Mouse (Mus musculus): ENCODE data around the gene Mmp9. TPM values are rescaled to one million over a fixed set of nuclear protein-coding genes. Genes with fewer than 3 reads are reported as not detected.
A peak's percentile ranks its signal among the peaks of the same experiment; 100 is the strongest.

Gene Mmp9
- 1 to 10 TPM in 1 of 2 experiments, under 1 TPM in 1; 0.78 to 1.4 TPM for polyA plus RNA-seq (2017; shearing (Covaris generic))

- ATAC-seq: no peak
These were observed at the start of gene Mmp9 for GRCm38 (mm10) chr2:164940140-164940830. Mmp9 (plus strand) TSS chr2:164940780.

DNA sequence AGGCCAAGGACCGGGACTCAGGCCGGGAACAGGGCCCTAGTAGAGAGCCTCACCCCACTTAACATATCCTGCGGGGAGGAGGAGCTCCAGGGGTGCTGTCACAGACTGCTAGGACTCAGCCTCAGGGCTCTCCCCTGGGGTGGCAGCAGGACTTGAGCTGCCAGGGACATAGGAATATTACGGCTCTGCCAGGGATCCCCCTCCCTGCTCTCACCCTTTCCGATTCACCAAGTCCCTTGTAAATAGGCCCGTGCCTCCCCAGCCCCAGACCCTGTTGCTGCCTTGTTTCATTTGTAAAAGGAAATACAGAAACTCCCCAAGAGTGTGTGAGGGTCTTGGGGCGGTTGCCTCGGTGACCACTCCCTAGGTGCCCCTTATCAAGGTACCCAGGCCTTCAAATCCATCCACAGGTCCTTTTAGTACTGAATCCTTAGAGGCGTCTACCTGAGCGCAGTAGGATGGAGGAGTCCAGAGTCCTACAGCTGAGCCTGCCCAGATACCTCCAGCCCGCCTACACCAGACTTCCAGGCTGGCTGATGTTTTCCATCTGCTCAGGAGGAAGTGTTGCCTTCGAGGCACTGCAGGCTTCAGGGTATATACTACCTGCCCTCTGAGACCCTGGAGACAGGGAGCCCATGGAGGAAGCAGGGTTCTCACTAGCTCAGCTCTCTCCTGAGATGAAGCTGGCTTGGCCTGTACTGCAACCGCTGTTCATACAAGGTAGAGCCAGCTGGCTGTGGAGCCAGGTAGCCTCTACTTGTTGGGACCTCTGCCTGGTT is 49.3 kb upstream of the Mmp9 start:
- ATAC-seq: no peak

DNA sequence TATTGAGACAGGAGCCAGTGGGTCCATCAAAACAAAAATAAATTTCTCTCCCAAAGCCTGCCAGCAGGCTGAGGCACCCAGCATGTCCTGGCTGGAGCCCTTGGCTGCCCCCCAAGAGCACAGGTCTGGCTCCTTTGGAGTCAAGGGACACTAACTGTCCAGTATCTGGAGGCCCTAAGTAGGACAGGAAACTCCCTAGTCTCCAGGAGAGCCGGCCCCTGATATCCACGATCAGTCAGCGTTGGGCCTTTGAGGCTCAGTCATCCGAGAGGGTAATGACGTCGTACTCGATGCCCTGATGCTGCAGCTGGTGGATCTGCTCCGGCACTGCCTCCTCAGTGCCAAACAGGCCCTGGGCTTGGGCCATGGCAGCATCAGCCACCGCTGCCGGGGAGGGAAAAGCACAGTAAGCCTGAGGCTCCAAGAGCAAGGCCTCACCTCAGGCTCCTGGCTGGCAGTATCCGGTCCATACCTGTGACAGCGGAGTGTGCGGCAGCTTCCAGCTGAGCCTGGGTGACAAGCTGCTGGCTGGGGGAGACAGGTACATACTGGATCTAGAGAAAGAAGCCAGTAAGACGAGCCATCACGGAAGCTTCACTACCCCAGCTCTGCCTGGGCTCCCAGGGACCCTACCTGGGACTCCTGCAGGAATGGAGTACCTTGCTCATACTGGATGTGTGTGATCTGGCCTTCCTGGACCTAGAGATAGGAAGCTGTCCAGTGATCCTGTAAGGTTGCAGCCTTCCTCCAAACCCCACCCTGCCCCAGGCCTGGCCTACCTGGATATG is 48.5 kb upstream of the Mmp9 start:
- ATAC-seq: no peak

DNA sequence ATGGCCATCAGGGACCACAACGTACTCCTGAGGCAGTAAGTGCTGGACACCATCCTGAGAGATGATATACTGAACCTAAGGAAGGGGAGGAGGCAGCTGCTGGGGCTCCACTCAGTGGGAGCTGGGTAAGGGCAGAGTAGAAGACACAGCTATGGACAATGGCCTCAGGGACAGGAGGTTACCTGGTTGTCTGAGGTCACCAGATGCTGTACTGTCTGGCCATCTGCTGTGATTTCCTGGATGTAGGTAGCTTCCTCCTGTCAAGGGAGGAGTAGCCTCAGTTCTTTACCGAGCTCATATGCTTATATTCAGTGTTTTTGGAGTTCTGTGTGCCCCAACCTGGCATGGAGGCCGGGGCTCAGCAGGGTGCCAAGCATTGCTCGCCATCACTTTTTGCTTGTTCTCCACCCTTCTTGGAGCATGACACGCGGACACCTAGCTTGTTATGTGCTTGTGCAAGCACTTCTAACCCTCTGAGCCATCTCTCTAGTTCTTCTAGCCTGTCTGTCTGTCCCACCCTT is 47.8 kb upstream of the Mmp9 start:
- ATAC-seq: no peak

DNA sequence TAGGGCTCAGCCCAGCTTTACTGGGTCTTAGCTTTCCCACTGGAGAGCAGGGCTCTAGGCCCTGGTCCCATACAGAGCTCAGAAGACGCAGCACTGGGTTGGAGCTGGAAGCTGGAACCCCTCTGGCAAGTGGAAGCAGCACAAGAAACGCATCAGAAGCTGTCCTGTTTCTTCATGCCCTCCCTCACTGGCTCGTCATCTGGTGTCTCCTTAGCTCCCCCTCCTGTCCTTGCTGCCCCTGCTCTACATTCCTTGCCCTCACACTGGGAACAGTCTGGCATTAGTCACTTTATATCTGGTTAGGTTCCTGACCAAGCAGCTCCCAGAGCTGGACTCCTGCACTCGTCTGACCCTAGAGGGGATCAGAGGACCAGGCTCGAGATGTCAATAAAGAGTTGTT is 46.5 kb upstream of the Mmp9 start:
- ATAC-seq: no peak

GRCm38 (mm10) chr2:164894644-164895043 is 45.9 kb upstream of the Mmp9 start:
- ATAC-seq: no peak

GRCm38 (mm10) chr2:164895885-164896284 is 44.7 kb upstream of the Mmp9 start:
- ATAC-seq: no peak

DNA sequence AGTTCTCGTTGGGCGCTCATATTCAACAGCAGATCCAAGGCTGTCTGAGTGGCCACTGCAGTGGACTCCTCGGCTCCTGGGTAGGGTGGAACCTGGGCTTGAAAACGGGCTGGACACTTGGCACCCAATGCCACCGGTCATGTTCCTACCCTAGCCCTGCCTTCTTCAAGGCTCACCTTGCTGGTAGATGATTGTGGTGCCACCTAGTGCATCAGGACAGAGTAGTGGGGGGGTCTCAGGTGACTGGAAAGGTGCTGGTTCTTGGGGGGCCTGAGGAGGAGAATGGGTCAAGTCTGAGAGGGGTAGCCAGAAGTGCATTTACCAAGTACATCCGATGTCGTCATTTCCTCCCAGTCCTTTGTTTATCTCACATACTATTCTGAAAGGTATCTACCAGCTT is 42.6 kb upstream of the Mmp9 start:
- ATAC-seq: no peak

DNA sequence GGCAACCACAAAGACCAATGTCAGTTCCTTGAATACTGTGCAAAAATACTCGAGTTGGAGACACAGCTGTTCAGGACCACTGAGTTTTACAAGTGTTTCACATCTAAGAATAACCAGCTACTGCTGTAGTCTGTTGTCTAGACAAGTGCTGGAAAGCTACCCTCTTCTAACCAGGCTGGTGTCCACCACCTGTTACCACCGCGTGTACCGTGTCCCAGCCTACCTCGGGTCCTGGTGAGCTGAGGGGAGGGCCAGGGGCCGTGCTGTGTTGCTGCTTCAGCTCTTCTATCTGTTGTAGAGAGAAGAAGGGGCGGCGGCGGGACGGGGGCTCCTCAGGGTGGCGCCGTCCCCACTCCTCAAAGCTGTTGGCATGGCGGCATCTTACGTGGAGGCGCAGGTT is 41.5 kb upstream of the Mmp9 start:
- no peak for ATAC-seq

- peak; percentile 42 for ATAC-seq
These were observed 40.7 kb upstream of the Mmp9 start for GRCm38 (mm10) chr2:164899723-164900459.

GRCm38 (mm10) chr2:164901380-164901779 is 39.2 kb upstream of the Mmp9 start:
- no peak for ATAC-seq

DNA sequence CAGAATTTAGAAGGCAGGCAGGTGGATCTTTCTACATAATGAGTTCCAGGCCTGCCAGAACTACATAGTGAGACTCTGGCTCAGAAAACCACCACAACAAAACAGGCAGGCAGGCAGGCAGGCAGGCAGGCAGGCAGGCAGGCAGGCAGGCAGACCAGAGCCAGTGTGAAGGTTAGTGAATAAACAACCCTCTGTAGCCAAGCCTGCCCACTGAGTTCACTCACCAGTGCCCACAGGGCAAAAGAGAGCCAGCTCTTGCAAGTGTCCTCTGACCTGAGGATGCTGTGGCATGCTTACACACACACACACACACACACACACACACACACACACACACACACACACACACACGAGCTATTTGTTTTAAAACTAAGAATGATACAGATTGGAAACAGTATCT is 37.1 kb upstream of the Mmp9 start:
- ATAC-seq: no peak

- ATAC-seq: no peak
These were observed 34.5 kb upstream of the Mmp9 start for GRCm38 (mm10) chr2:164906071-164906470.

GRCm38 (mm10) chr2:164907511-164907910 is 33.1 kb upstream of the Mmp9 start:
- no peak for ATAC-seq

GRCm38 (mm10) chr2:164908011-164908410 is 32.6 kb upstream of the Mmp9 start:
- no peak for ATAC-seq

- ATAC-seq: no peak
These were observed 31.5 kb upstream of the Mmp9 start for GRCm38 (mm10) chr2:164909100-164909499.

GRCm38 (mm10) chr2:164909542-164909941 is 31.0 kb upstream of the Mmp9 start:
- no peak for ATAC-seq

DNA sequence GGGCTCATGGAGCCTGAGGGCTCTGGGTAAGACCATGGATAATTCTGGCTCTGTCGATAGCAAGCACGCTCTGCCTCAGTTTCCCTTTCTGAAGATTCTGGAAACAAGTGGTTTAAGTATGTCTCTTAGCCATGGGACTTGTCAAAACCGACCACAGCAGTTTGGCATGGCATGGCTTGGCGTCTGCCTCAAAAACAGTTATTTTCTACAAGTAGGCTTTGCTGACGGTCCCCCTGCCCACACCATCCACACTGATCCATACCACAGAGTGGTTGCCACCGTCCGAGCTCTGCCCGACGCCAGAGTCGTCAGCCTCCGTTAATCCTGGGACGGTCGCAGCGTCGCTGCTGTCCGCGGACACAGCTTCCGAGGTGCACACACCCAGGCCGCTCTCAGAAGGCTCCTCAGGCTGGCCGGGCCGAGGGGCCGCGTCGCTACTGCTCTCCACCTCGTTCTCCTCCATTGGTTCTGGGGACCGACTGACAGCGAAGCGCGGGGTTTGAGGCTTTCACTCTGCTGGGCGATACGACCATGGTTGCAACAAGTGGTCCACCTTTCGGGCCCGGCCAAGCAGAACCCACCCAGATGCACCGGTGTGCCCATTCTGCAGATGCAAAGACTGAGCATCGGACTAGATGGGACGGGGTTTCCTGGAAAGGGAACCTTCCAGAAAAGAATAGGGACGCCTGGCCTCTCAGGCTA is 30.1 kb upstream of the Mmp9 start:
- ATAC-seq: no peak

- peak; percentile 53 for ATAC-seq
These were observed 29.2 kb upstream of the Mmp9 start, which contains the start of gene Zfp335 for GRCm38 (mm10) chr2:164911086-164912048. Zfp335 (minus strand) TSS chr2:164911757.

DNA sequence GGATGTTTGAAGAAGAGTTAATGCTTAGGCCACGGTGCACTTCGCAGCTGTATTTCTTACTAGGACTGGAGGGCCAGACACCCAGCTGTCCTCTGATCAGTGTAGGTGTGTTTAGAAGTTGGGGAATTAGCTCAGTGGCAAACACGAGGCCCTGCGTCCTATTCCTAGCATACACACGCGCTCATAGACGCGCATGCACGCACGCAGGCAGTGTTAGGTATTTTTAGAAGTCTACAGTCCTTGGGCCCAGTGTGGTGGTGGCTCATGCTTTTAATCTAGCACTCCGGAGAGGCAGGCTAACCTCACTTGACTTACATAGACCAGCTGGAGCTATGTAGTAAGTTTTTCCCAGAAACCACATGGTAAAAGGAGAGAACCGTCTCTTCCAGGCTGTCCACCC is 28.4 kb upstream of the Mmp9 start:
- ATAC-seq: peak; percentile 30

Measured in activated CD4-positive, CD25-positive, alpha-beta regulatory T cell, adult 4 months (primary cell).